Mouse (Mus musculus): ENCODE measurements at regions not wholly inside any gene's neighbourhood (a gene's known extent, or its start where the extent isn't known, plus 50 kb on each side); places are given as distances from the start of the nearest gene placed in this dataset.

DNA sequence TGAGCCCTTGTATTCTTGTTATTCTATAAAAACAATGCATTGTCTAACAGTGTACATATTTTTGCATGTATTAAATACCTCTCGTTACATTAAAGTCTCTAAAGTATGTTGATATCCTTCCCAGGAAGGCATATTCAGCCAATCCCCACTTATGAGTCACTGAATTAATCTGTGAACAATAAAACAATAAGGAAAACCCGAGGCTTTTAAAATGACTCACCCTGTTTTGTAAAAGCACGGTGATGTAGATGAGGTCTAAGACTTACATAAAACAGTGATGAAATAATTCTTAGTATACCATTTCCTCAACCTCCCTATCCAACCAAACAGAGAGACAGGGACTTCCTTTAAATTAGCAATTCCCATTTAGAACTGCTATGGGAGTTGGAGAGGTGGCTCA, 95.8 kb downstream of the Asb7 start:
- DNase-seq (ENCODE audit: low read depth, low spot score): no peak

DNA sequence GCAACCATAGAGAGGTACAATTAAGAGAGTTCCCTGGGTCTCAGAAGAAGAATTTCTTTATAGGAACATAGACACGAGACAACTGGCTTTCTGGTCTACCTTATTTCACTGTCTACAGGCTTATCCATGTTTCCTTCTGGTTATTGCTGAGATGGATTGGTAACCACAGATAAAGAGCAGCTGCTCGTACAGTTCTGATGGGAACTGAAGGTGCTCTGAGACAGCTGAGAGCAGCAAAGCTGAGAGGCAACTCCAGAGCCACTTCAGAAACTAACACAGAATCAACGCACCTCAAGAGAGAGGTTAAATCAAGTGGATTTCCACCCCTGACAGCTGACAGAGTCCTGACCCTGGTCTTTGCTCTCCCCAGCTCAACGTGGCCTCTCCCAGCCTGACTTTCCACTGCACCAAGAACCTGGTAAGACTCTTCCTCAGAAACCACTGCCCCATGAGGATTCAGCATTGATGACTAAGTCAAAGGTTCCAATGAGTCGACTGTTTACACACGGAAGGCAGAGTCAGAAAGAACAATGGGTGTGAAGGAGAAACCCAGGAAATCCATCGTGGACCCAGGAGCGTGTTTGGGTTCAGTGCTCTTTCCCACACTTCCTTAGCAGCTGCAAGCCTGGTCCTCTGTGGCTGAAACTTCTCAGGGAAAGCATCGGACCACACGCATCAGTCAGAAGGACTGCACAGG, 97.7 kb downstream of the Asb7 start:
- DNase-seq (ENCODE audit: low read depth, low spot score): no peak

DNA sequence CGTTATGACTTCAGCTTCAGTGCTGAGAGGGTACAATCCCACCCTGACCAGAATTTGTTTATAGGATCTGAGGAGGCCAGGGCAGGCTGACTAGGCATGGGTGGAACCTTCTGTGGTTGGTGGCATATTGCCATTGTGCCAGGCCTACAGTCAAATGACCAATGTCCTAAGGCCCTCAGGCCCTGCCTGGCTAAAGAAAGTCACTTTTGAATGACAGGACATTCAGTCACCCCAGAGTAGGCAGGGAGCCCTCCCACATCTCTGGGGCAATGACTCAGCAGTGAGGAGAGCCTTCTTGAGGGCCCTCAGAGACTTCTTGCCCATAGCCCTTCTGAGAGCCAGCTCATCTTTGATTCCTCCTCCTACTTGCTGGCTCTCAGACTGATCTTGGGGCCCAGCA, 102.9 kb downstream of the Asb7 start:
- no peak for DNase-seq (ENCODE audit: low read depth, low spot score)

DNA sequence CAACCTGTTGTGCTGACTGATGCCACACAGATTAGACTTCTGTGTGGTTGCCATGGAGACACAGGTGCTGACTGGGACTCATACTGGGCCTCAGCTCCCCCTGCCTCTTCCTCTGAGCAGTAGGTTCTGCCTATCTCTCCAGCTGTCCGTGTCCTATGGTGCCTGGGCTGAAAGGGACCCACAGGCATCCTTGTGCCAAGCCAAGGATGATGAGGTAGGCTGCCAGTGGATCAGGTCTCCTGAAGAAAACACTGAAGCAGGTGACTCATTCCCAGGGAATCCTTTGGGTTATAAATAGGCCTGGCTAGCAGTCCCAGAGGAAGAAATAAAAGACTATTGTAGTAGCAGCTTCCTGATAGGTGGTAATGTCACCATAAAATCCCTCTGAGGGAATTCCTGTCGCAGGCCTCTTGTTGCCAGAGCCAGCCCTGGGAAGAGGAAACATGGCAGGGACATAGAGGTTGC, 108.7 kb downstream of the Asb7 start:
- DNase-seq (ENCODE audit: low read depth, low spot score): no peak

DNA sequence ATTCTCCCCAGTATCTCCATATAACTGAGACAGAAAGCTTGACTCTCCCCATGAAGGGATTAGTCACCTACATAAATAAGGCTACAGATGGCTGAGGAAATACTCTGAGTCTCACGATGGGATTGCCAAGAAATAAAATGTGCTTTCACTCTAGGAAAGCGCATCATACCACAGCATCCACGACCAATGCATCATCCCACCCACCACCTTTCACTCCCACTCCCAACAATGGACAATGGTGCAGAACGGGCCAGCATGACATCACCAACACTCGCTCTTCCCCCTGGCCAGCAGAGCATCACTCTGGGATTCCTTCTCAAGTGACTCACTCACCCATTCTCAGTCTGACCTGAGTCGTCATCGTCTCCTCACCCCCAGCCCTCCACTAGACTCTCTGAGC, 113.1 kb downstream of the Asb7 start:
- no peak for DNase-seq (ENCODE audit: low read depth, low spot score)

DNA sequence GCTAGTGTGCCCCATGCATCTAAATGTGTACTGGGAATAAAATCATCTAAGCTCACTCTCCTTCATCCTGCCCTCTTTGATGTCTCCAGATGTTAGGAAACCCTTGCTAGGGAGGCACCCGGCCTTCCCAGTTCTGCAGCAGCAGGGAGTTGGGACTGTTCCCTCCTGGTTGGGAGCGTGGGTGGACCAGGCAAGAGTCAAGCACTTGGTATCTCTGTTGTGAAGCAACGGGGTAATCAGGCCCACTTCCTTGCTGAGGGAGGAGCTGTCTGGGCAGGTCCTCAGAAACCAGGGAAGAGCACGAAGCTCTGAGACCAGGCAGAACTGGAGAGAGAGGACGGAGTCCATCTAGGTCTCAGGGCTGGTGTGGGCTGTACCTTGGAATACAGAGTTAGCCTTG, 117.9 kb downstream of the Asb7 start:
- DNase-seq (ENCODE audit: low read depth, low spot score): no peak

DNA sequence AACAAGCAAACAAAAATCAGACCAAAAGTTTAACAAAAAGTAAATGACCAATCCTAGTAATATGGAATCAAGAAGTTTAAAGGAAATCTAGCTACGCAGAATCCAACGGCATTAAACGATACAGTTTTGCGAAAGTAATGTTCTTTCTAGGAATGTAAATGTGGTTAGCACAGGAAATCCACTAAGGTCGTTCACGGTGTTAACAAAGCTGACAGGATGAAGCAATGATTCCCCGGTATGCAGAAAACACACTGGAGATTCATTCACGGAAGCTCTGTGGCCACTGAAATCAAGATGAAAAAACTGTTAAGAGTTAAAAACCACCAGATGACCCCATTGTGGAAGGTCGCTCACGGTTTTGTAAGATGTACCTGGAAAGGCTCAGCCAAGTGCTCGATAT, 120.4 kb upstream of the Aldh1a3 start:
- DNase-seq (ENCODE audit: low read depth, low spot score): no peak

DNA sequence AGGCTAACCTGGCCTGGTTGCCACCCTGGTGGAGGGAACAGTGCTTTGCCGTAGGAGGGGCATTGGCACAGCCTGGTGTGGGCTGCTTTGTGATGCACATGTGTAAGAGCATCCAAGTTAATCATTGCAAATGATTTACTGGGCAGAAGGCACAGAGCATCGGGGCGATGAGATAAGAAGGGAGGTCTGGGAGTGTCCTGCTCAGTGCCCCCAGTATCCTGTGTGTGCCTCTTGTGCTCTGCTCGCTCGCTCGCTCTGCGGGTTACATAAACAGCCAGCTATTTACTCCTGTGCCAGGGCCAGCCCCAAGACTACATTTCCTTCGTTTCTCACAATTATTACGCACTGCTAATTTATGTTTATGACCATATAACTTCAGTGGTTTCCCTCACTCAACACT, 117.9 kb upstream of the Aldh1a3 start:
- DNase-seq (ENCODE audit: low read depth, low spot score): no peak

DNA sequence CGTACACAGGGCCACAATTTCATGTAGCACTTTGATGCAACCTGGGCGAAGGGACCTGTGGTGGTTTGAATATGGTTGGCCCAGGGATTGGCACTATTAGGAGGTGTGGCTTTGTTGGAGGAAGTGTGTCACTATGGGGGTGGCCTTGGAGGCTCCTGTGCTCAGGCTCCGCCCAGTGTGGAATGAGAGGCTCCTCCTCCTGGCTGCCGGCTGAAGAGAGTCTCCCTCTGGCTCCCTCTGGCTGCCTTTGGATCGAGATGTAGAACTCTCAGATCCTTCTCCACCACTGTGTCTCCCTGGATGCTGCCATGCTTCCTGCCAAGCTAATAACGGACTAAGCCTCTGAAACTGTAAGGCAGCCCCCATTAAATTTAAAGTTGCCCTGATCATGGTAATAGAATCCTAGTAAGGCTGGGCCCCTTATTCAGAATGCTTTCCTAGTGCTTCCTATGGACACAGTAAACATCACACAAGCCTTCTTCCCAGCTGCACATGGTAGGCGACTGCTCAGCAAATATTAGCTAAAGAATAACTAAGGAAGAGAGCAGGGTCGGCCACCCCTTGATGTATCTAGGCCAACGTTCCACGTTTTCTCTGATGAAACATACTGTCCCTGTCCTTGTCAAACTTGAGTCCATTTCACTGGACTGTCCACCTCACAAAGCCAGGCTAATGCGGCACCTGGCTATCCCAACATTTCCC, 117.2 kb upstream of the Aldh1a3 start:
- DNase-seq (ENCODE audit: low read depth, low spot score): peak; percentile 84

DNA sequence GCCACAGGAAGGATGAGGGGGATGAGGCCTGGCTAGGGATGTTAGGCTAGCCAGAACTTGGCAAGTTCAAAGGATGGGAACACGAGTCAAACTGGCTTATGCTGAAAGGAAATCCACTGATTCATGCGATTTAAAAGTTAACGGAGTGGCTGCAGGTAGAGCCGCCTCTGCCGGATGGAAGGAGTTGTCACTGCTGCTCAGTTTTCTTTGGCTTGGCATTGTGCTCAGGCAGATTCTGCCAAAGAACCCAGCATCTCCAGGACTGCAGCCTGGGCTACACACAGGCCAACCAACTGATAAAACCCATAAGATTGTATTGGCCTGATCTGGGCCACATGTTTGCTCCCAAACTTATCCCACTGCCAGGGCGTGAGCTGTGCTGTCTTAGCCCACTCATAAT, 105.3 kb upstream of the Aldh1a3 start:
- no peak for DNase-seq (ENCODE audit: low read depth, low spot score)

DNA sequence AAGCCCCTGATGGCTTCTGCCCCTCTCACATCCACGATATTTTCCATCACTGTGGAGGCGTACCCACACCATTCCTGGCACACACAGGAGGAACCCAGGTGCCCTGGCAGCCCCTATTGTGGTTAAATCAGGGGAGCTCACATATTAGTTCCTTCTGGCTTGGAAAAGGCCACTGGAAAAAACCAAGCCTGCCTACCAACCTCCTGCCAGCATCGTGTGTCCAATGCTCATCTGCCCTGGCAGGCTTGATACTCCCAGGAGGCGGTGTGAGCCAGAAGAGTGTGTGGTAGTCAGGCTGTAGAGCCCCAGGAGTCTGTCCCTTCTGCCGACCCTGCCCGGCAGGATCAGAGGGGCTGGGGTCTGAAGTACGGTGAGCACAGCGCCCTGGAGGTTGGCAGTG, 104.7 kb upstream of the Aldh1a3 start:
- DNase-seq (ENCODE audit: low read depth, low spot score): no peak

DNA sequence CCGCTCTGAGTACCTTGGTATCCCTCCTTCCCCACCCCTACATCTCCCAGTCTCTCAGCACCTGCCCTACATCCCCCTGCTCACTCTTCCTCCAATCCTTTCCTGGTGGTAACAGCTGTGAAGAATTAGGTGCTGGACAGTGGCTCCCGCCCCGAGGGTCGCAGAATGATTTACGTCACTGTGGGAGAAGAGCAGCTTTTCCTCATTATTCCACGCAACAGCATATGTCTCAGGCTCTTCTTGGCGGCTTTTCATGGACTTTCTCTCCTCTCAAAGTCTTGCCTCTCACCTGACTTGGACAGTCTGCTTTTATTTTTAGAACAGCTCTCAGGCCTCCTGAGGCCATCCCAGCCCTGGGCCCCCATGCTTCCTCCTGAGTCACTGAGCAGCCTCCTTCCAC, 103.8 kb upstream of the Aldh1a3 start:
- no peak for DNase-seq (ENCODE audit: low read depth, low spot score)

DNA sequence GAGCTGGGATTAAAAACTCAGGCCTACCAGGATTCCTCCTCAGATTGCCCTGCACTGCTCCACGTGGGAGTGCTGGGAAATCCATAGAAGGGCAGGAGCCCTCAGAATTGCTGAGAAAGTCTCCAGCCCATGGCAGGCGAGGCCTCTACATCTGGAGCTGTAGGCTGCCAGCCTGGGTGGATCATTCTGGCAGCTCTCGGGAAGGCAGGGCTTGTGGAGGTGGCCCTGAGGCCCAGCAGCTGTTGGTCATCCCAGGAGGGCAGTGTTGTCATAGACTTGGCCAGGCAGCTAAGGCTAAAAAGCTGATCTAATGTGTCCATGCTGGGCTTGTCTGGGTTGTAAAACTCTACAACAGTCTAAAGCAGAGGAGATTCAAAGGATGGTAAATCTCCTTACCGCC, 101.6 kb upstream of the Aldh1a3 start:
- no peak for DNase-seq (ENCODE audit: low read depth, low spot score)

DNA sequence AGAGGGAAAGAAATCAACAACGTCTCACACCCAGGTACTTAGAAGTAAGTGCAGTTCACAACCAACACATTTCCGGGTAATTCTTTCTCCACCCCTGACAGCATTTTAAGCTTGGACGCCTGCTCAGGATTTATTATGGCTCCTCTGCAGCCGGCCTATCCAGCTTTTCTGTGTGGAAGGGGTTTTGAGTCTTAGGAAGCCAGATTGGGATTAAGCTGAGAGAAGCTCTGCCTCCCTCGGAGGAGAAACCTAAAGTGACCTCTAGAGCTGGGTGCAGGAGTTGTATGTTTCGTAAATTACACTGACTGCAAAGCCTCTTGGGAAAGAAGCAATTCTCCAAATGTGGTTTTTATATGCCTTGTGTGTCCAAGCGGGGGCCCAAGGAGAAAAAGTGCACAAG, 96.6 kb upstream of the Aldh1a3 start:
- no peak for DNase-seq (ENCODE audit: low read depth, low spot score)

DNA sequence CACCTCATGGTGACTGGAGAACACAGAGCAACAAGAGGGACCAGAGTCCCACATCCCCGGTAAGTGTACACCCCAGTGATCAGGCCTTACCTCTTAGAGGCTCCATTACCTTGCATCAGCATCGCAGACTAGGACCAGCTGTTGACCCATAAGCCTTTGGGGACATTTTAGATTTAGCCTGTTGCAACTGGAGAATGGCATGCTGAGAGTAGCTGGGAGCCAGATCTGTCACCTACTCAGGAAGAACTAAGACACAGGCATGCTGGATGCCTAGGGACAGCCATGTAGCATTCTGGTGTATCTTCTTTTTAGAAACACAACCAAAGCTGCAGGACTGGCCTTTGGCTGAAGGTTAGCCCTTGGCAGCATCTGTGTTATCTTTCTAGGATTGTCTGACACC, 94.2 kb upstream of the Aldh1a3 start:
- no peak for DNase-seq (ENCODE audit: low read depth, low spot score)

DNA sequence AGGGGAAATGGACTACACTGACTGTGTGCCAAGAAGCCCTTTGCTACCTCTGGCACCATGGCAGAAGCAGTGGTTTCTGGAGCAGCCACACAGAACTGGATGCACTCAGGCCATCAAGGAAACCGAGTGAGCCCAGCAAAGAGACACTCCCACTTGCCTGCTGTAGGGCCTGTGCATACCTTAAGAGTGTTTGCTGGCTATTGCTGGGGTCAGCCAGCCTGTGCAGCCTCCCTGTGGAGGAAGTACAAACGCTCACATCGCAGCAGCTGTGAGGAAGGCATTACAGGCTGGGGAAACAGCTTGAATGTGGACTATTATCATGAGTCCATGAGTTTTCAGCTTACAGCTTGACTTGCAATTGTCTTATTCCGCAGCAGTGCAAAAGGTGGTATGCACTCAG, 88.8 kb upstream of the Aldh1a3 start:
- DNase-seq (ENCODE audit: low read depth, low spot score): peak; percentile 72

DNA sequence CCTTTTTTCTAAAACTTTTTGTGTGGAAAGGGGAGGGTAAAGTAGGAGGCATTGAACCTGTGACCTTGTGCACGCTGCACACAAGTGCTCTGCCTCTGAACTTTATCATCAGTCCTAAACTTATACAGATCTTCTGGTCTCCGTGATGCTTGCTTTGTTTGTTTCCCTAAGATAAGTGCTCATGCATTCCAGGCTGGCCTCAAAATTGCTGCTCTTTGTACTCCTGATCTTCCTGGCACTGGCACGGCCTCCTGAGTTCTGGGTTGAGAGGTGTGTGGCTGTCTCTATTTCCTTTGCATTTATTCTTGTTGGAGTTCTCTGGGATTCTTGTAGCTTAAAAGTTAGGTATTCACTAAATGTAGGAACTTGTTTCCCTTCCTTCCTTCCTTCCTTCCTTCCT, 86.1 kb upstream of the Aldh1a3 start:
- no peak for DNase-seq (ENCODE audit: low read depth, low spot score)

DNA sequence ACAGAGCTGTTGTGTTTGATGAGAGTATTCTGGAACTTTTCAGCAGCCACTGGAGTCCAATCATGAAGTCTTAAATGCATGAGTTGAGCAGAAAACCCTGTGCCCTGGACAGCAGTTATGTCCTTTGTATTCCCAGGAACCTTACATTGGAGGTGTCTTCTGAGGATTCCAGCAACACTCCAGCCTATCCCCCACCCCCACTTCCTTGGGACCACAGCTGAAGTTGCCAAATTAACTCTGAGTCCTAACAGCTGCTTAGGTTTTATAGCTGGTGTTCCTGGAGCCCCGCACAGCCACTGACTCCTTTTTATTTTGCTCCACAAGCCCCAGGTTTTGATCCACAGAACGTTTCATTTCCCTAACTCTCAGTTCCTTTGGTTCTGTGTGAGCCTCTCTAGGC, 78.4 kb upstream of the Aldh1a3 start:
- DNase-seq (ENCODE audit: low read depth, low spot score): no peak

DNA sequence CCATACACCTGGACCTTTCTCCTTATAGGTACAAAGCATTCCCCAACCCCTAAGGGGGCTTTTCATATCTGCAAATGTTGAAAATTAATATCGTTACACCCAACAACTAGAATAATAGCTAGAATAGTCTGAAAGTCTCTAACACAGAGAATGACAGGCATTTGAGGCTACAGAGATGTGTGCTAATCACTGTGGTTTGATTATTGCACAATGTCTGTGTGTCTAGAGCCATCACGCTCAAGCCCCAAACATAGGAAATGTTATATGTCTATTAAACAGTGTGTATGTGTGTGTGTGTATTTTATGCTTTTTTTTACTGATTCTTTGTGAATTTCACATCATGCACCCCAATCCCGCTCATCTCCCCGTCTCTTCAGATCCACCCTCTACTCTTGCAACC, 77.2 kb upstream of the Aldh1a3 start:
- DNase-seq (ENCODE audit: low read depth, low spot score): no peak

DNA sequence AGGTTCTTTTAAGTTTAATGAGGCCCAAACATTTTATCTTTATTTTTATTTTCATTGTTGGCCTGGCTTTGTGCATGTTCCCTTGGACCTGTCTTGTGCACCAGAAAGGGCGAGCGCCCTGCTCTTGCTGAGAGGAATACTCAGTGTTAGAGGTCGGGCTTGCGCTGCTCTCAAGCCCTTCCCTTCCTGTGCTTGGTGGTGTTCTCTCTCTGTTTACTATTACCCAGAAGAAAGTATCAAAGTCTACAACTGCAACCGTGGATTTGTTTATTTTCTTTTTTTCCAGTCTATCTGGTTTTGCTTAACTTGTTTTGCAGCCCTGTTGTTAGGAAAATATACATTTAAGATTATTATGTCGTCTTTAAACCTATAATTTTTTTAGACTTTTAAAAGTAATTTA, 74.1 kb upstream of the Aldh1a3 start:
- no peak for DNase-seq (ENCODE audit: low read depth, low spot score)

DNA sequence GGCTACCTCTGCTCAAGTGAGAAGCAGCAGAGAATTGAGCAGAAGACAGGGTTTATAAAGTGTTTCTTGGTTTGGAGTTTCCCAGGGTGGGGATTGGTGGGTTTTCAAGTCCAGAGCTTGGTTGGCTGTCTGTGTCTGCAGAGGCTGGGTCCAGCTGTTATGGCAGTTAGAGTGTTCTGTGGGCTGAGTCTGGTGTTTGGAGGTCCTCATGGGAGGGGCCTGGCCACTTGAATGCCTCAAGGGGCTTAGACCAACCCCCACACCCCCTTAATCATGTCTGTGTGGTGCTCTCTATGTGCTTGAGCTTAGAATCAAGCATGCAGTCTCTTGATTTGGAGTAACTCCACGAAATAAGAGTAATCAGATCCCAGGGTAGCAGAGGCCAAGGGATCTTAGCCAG, 70.2 kb upstream of the Aldh1a3 start:
- no peak for DNase-seq (ENCODE audit: low read depth, low spot score)

DNA sequence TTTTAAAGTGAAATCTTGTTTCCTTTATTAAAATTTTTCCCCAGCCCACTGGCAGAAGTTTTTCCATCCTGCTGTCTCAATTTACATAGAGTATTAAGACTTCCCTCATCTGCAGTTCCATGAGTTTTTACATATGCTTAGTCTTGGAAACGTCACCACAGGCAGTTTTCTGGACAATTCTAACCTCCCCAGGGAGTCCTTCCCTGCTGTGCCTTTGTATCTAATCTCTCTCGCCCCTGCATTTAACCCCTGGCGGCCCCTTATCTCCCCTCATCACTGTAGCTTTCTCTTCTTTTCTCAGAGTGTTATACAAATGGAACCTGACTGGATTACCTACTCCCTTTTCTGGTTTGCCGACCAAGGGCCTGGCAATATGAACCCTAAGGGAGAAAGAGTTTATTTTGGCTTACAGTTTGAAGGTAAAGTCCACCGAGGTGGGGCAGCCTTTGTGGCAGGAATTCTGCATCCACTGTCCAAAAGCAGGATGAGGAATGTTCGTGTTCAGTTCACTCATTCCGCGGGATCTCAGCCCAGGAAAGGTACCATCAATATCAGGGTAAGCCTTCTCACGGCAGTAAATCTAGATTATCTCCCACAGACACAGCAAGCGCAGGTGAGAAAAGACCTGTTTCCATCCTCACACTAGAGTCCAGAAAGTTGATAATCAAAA, 66.0 kb upstream of the Aldh1a3 start:
- DNase-seq (ENCODE audit: low read depth, low spot score): peak; percentile 89

DNA sequence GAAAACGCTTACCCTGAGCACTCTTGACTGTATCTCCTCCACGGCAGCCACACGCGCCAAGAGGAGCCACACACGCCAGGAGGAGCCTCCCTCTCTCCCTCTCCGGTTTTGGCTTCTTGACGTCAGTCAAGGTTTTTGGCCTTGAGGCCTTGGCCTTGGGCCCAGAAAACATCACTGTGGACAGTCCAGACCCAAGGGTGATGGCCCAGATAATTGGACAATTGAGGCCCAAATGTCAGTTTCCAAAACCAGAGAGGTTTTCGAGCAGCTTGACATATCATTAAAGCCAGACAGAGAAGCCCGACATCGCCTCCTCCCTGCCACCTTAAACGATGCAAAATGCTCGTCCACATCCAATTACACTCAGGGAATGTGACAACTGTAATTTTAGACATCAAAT, 65.4 kb upstream of the Aldh1a3 start:
- DNase-seq (ENCODE audit: low read depth, low spot score): no peak

Measured in ZHBTc4 (cell line).